Mouse (Mus musculus): ENCODE results near the gene Sv2a. TPM values are rescaled to one million over a fixed set of nuclear protein-coding genes. Genes with fewer than 3 reads are reported as not detected.
"Not testable (repeated sequence)": the region's sequence is repeated elsewhere in the genome, so short reads cannot be mapped to it uniquely, and the experiment has no call there.

The Sv2a gene
- total and polyA plus RNA-seq, 2 experiments from 2014 or later, result 157 to 167 TPM

DNA sequence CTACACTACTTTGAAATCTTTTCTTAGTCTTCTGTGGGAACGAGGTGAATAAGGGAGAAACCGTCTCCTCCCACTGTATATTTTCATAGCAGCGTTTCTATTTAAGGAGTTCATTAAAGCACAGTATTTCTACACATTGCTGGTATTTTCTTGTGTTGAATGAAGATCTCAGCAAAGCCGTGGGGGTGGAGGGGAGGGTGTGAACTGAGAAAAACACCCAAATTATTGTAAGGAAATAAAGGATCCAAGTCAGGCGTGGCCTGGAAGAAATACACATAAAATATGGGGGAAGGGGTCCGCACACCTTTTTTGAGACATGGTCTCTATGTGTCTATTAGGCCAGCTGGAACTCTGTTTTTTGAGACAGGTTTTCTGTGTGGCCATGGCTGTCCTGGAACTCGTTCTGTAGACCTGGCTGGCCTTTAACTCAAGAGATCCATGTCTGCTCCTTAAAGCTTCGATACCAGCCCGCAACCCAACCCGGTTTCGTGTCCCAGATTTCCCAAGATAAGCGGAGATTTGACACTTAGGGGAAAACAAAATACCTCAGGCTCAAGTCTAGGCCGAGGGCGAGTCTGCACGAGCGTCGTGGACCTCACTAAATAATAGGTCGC is 9.3 kb upstream of the Sv2a start:
- Histone ChIP-seq H3K27me3 (ENCODE audit: insufficient read depth, low read length) (no peaks in the 10 kb centered on the region), H3K27ac (ENCODE audit: low read depth, low read length) (peak overlapping the region; percentile 94), H3K9ac (replicated peaks; ENCODE audit: low read length, poor library complexity, severe bottlenecking) (peak overlapping the region; percentile 71), H3K4me2 (ENCODE audit: low read depth, low read length, poor library complexity, severe bottlenecking) (peak overlapping the region; percentile 94), H3K9me3 (ENCODE audit: low read length) (no peaks in the 10 kb centered on the region), H3K4me3 (ENCODE audit: low read depth, low read length) (peak overlapping the region; percentile 92), H3K4me1 (ENCODE audit: insufficient read depth, low read length) (no peaks in the 10 kb centered on the region), H3K36me3 (ENCODE audit: insufficient read depth, low read length) (peaks cover 7% of the 10 kb centered on the region; the same call in 1 of the 2 replicates)
- no peak for DNase-seq (ENCODE audit: low spot score)
- no peak for TF ChIP-seq CTCF (IDR thresholded peaks at IDR 0.05)
- WGBS, result 21% methylated on average over 18 of the region's 18 CpGs
- peak; percentile 6; the same call in 1 of the 2 replicates for ATAC-seq (ENCODE audit: low FRiP score)

GRCm38 (mm10) chr3:96172197-96173178 is 8.5 kb upstream of the Sv2a start, which contains the start of gene Sf3b4:
Sf3b4 (plus strand) TSS chr3:96172332.
- Histone ChIP-seq H3K27me3 (ENCODE audit: insufficient read depth, low read length) (no peaks in the 10 kb centered on the region), H3K4me1 (ENCODE audit: insufficient read depth, low read length) (no peaks in the 10 kb centered on the region), H3K9ac (replicated peaks; ENCODE audit: low read length, poor library complexity, severe bottlenecking) (peak within 1 kb of the TSS; percentile 71), H3K4me3 (ENCODE audit: low read depth, low read length) (peak within 1 kb of the TSS; percentile 92), H3K4me2 (ENCODE audit: low read depth, low read length, poor library complexity, severe bottlenecking) (peak within 1 kb of the TSS; percentile 94), H3K27ac (ENCODE audit: low read depth, low read length) (peak within 1 kb of the TSS; percentile 94), H3K9me3 (ENCODE audit: low read length) (no peaks in the 10 kb centered on the region), H3K36me3 (ENCODE audit: insufficient read depth, low read length) (peaks cover 7% of the 10 kb centered on the region; the same call in 1 of the 2 replicates)
- peak; percentile 95 for ATAC-seq (ENCODE audit: low FRiP score)
- peak; percentile 96 for DNase-seq (ENCODE audit: low spot score)
- no peak for TF ChIP-seq CTCF (IDR thresholded peaks at IDR 0.05)
- WGBS, result under 1% methylated on average over 58 of the region's 58 CpGs

DNA sequence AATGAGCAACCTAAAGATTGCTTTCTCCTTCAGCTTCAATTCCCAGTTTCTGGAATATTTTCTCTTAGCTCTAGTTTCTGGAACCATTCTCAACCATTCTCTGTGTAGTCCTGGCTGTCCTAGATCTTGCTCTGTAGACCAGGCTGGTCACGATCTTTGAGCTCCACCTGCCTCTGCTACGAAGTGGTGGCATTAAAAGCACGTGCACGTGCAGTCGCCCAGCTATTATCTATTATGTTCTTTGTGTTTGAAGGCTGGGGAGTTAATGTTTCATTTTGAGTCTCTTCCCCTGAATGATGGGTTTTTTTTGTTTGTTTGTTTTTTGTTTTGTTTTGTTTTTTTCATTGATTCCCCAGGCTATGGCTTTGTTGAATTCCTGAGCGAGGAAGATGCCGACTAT is 7.8 kb upstream of the Sv2a start:
- 37% methylated on average over 7 of the region's 7 CpGs for WGBS
- peak overlapping the region; percentile 94 for H3K4me2 ChIP-seq (ENCODE audit: low read depth, low read length, poor library complexity, severe bottlenecking)
- no peaks in the 10 kb centered on the region for H3K9me3 ChIP-seq (ENCODE audit: low read length)
- H3K4me1 ChIP-seq (ENCODE audit: insufficient read depth, low read length), result no peaks in the 10 kb centered on the region
- peak overlapping the region; percentile 92 for H3K4me3 ChIP-seq (ENCODE audit: low read depth, low read length)
- peak overlapping the region; percentile 71 for H3K9ac ChIP-seq (replicated peaks; ENCODE audit: low read length, poor library complexity, severe bottlenecking)
- ATAC-seq (ENCODE audit: low FRiP score) (no peak), DNase-seq (ENCODE audit: low spot score) (no peak)
- no peaks in the 10 kb centered on the region for H3K27me3 ChIP-seq (ENCODE audit: insufficient read depth, low read length)
- peaks cover 5% of the 10 kb centered on the region; the same call in 1 of the 2 replicates for H3K36me3 ChIP-seq (ENCODE audit: insufficient read depth, low read length)
- no peak overlapping the region; the same call in 1 of the 2 replicates for H3K27ac ChIP-seq (ENCODE audit: low read depth, low read length)
- TF ChIP-seq CTCF (IDR thresholded peaks at IDR 0.05), result no peak

DNA sequence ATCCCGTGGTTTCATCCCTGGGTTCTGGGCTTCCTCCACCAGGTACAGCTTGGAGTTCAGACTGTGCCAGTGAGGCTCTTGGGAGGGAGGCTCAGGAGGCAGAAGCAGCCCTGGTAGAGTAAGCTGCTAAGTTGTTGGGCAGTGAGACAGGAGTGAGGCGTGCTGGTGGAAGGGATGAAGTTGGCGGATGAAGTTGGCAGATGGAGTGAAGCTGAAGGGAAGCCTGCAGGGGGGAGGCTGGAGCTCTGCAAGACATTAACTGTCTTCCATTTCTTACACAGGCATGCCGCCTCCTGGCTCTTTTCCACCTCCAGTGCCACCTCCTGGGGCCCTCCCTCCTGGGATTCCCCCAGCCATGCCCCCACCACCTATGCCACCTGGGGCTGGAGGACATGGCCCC is 6.9 kb upstream of the Sv2a start:
- H3K9ac ChIP-seq (replicated peaks; ENCODE audit: low read length, poor library complexity, severe bottlenecking), result not testable (repeated sequence)

DNA sequence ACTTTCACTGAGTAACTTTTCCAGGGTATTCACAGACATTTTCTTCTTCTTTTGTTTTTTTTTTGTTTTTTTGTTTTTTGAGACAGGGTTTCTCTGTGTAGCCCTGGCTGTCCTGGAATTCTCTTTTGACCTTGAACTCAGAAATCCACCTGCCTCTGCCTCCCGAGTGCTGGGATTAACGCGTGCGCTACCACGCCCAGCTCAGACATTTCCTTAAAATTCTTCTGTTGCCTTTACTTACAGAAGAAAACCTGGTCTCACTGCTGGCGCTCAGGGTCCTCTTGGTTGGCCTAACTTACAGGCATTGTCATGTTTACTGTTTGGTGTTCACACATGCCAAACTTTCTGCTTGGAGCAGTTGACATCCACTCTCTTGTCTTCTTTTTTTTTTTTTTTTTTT is 5.7 kb upstream of the Sv2a start:
- TF ChIP-seq CTCF (IDR thresholded peaks at IDR 0.05), result no peak
- Histone ChIP-seq H3K4me2 (ENCODE audit: low read depth, low read length, poor library complexity, severe bottlenecking) (no peak overlapping the region), H3K9ac (replicated peaks; ENCODE audit: low read length, poor library complexity, severe bottlenecking) (no peak overlapping the region), H3K9me3 (ENCODE audit: low read length) (no peaks in the 10 kb centered on the region), H3K27ac (ENCODE audit: low read depth, low read length) (no peak overlapping the region), H3K4me3 (ENCODE audit: low read depth, low read length) (no peak overlapping the region), H3K4me1 (ENCODE audit: insufficient read depth, low read length) (no peaks in the 10 kb centered on the region), H3K36me3 (ENCODE audit: insufficient read depth, low read length) (peaks cover 4% of the 10 kb centered on the region; the same call in 1 of the 2 replicates), H3K27me3 (ENCODE audit: insufficient read depth, low read length) (no peaks in the 10 kb centered on the region)
- 94% methylated on average over 6 of the region's 6 CpGs for WGBS
- ATAC-seq (ENCODE audit: low FRiP score) (no peak), DNase-seq (ENCODE audit: low spot score) (no peak)

More for the DNA sequence above, 6.9 kb upstream of the Sv2a start:
- not testable (repeated sequence) for H3K27me3 ChIP-seq (ENCODE audit: insufficient read depth, low read length); H3K4me3 ChIP-seq (ENCODE audit: low read depth, low read length); H3K36me3 ChIP-seq (ENCODE audit: insufficient read depth, low read length); H3K9me3 ChIP-seq (ENCODE audit: low read length); DNase-seq (ENCODE audit: low spot score); H3K4me1 ChIP-seq (ENCODE audit: insufficient read depth, low read length); H3K27ac ChIP-seq (ENCODE audit: low read depth, low read length); ATAC-seq (ENCODE audit: low FRiP score); H3K4me2 ChIP-seq (ENCODE audit: low read depth, low read length, poor library complexity, severe bottlenecking)
- WGBS, result 89% methylated on average over 4 of the region's 4 CpGs
